Mouse (Mus musculus): Measurements from ENCODE around the gene Luc7l3. TPM values are rescaled to one million over a fixed set of nuclear protein-coding genes. Genes with fewer than 3 reads are reported as not detected.

Luc7l3 gene
- total and polyA plus RNA-seq, 3 experiments, result 47.3 to 90.5 (median 54.7) TPM

- Histone ChIP-seq H3K4me1 (ENCODE audit: control insufficient read depth in 1 of 2, insufficient read depth in 2 of 2, low read length in 2 of 2) (peaks cover 2 to 21% of the 10 kb centered on the region in 2 experiments), H3K36me3 (ENCODE audit: control insufficient read depth in 1 of 2, insufficient read depth in 2 of 2, low read length in 2 of 2) (peaks cover 0 to 15% of the 10 kb centered on the region in 2 experiments; a peak in 2 of 4 replicates), H3K9ac (ENCODE audit: control insufficient read depth, low read depth, low read length, poor library complexity, severe bottlenecking) (no peak overlapping the region), H3K27ac (ENCODE audit: control insufficient read depth, low read depth, low read length) (no peak overlapping the region), H3K4me3 (ENCODE audit: control insufficient read depth in 1 of 2, insufficient read depth in 1 of 2, low read depth in 2 of 2, low read length in 2 of 2) (no peak overlapping the region), H3K9me3 (replicated peaks; ENCODE audit: insufficient read depth, low read length) (no peaks in the 10 kb centered on the region), H3K27me3 (ENCODE audit: control insufficient read depth in 1 of 2, insufficient read depth in 2 of 2, low read length in 2 of 2) (no peaks in the 10 kb centered on the region; a peak in 1 of 4 replicates), H3K79me2 (ENCODE audit: control insufficient read depth, insufficient read depth, low read length, poor library complexity) (no peaks in the 10 kb centered on the region)
- TF ChIP-seq HCFC1 (IDR thresholded peaks at IDR 0.05; ENCODE audit: low read depth, low read length) (no peak), CTCF (IDR thresholded peaks at IDR 0.05 in 2 of 3, conservative IDR thresholded peaks at IDR 0.05 in 1 of 3; ENCODE audit: control insufficient read depth in 1 of 3, insufficient read depth in 1 of 3, low read depth in 2 of 3, low read length in 3 of 3, poor library complexity in 1 of 3, severe bottlenecking in 1 of 3) (peak in 2 of 3 experiments; percentile 27 to 36; a peak in 4 of 6 replicates), ZC3H11A (IDR thresholded peaks at IDR 0.05; ENCODE audit: low read depth, low read length) (peak; percentile 1; the same call in 1 of the 2 replicates), GABPA (IDR thresholded peaks at IDR 0.05; ENCODE audit: low read depth, low read length) (no peak), RAD21 (IDR thresholded peaks at IDR 0.05; ENCODE audit: low read depth, low read length) (peak; percentile 36)
- peak; percentile 32 for DNase-seq (ENCODE audit: low read depth, low spot score)
Observed at GRCm38 (mm10) chr11:94349839-94350238, 28.1 kb upstream of the Luc7l3 start.

GRCm38 (mm10) chr11:94347063-94347575, 25.3 kb upstream of the Luc7l3 start:
- H3K9me3 ChIP-seq (replicated peaks; ENCODE audit: insufficient read depth, low read length), result no peaks in the 10 kb centered on the region
- DNase-seq (ENCODE audit: low read depth, low spot score), result no peak

GRCm38 (mm10) chr11:94346611-94347010, 24.8 kb upstream of the Luc7l3 start:
- TF ChIP-seq KAT2A (conservative IDR thresholded peaks at IDR 0.05; ENCODE audit: low read depth, low read length) (no peak), POLR2AphosphoS2 (IDR thresholded peaks at IDR 0.05; ENCODE audit: low read length) (no peak), USF1 (IDR thresholded peaks at IDR 0.05; ENCODE audit: low read depth, low read length) (no peak), RAD21 (IDR thresholded peaks at IDR 0.05; ENCODE audit: low read depth, low read length) (no peak), ZNF384 (IDR thresholded peaks at IDR 0.05; ENCODE audit: low read depth, low read length) (no peak), NELFE (IDR thresholded peaks at IDR 0.05; ENCODE audit: low read depth, low read length) (no peak), ZMIZ1 (IDR thresholded peaks at IDR 0.05; ENCODE audit: low read depth, low read length) (no peak), BHLHE40 (IDR thresholded peaks at IDR 0.05; ENCODE audit: borderline replicate concordance, low read depth, low read length) (no peak)
- no peaks in the 10 kb centered on the region; a peak in 1 of 4 replicates for H3K27me3 ChIP-seq (ENCODE audit: control insufficient read depth in 1 of 2, insufficient read depth in 2 of 2, low read length in 2 of 2)
- peaks cover 2 to 21% of the 10 kb centered on the region in 2 experiments for H3K4me1 ChIP-seq (ENCODE audit: control insufficient read depth in 1 of 2, insufficient read depth in 2 of 2, low read length in 2 of 2)
- no peaks in the 10 kb centered on the region for H3K79me2 ChIP-seq (ENCODE audit: control insufficient read depth, insufficient read depth, low read length, poor library complexity)
- H3K9me3 ChIP-seq (replicated peaks; ENCODE audit: insufficient read depth, low read length), result no peaks in the 10 kb centered on the region
- no peak for DNase-seq (ENCODE audit: low read depth, low spot score)
- no peak overlapping the region for H3K4me3 ChIP-seq (ENCODE audit: control insufficient read depth in 1 of 2, insufficient read depth in 1 of 2, low read depth in 2 of 2, low read length in 2 of 2)
- H3K9ac ChIP-seq (ENCODE audit: control insufficient read depth, low read depth, low read length, poor library complexity, severe bottlenecking), result no peak overlapping the region
- no peak overlapping the region for H3K27ac ChIP-seq (ENCODE audit: control insufficient read depth, low read depth, low read length)
- peaks cover 0 to 15% of the 10 kb centered on the region in 2 experiments; a peak in 2 of 4 replicates for H3K36me3 ChIP-seq (ENCODE audit: control insufficient read depth in 1 of 2, insufficient read depth in 2 of 2, low read length in 2 of 2)

More at GRCm38 (mm10) chr11:94347063-94347575, 25.3 kb upstream of the Luc7l3 start:
- TF ChIP-seq TCF12 (IDR thresholded peaks at IDR 0.05; ENCODE audit: low read depth, low read length) (no peak), MYC (IDR thresholded peaks at IDR 0.05; ENCODE audit: low read depth, low read length) (no peak)
- H3K4me1 ChIP-seq (ENCODE audit: control insufficient read depth in 1 of 2, insufficient read depth in 2 of 2, low read length in 2 of 2), result peaks cover 2 to 21% of the 10 kb centered on the region in 2 experiments
- H3K9ac ChIP-seq (ENCODE audit: control insufficient read depth, low read depth, low read length, poor library complexity, severe bottlenecking), result no peak overlapping the region
- H3K36me3 ChIP-seq (ENCODE audit: control insufficient read depth in 1 of 2, insufficient read depth in 2 of 2, low read length in 2 of 2), result peaks cover 0 to 15% of the 10 kb centered on the region in 2 experiments; a peak in 2 of 4 replicates
- H3K27me3 ChIP-seq (ENCODE audit: control insufficient read depth in 1 of 2, insufficient read depth in 2 of 2, low read length in 2 of 2), result no peaks in the 10 kb centered on the region; a peak in 1 of 4 replicates
- H3K27ac ChIP-seq (ENCODE audit: control insufficient read depth, low read depth, low read length), result no peak overlapping the region
- H3K79me2 ChIP-seq (ENCODE audit: control insufficient read depth, insufficient read depth, low read length, poor library complexity), result no peaks in the 10 kb centered on the region
- no peak overlapping the region for H3K4me3 ChIP-seq (ENCODE audit: control insufficient read depth in 1 of 2, insufficient read depth in 1 of 2, low read depth in 2 of 2, low read length in 2 of 2)

Data from MEL (cell line).